Mouse (Mus musculus): ENCODE data around the gene Tmem163. TPM values are rescaled to one million over a fixed set of nuclear protein-coding genes. Genes with fewer than 3 reads are reported as not detected.

Tmem163 gene
- total and polyA plus RNA-seq, 3 experiments = 0.05 TPM; not detected in 2

- H3K4me3 ChIP-seq (ENCODE audit: low read depth, low read length) = no peak overlapping the region
- peaks cover 83% of the 10 kb centered on the region for H3K9me3 ChIP-seq (replicated peaks)
- H3K36me3 ChIP-seq (replicated peaks) = no peaks in the 10 kb centered on the region
- no peaks in the 10 kb centered on the region for H3K27me3 ChIP-seq (ENCODE audit: insufficient read depth, low read length)
- no peak for TF ChIP-seq GATA2 (IDR thresholded peaks at IDR 0.05; ENCODE audit: borderline replicate concordance, low read depth, low read length)
- DNase-seq (ENCODE audit: low spot score) (no peak), ATAC-seq (ENCODE audit: extremely low read depth, insufficient number of reproducible peaks, low FRiP score, poor library complexity, severe bottlenecking) (no peak)
- H3K4me1 ChIP-seq (ENCODE audit: insufficient read depth, low read depth, low read length) = no peaks in the 10 kb centered on the region
These were observed 192.2 kb downstream of the Tmem163 start for GRCm38 (mm10) chr1:127487161-127487560.

DNA sequence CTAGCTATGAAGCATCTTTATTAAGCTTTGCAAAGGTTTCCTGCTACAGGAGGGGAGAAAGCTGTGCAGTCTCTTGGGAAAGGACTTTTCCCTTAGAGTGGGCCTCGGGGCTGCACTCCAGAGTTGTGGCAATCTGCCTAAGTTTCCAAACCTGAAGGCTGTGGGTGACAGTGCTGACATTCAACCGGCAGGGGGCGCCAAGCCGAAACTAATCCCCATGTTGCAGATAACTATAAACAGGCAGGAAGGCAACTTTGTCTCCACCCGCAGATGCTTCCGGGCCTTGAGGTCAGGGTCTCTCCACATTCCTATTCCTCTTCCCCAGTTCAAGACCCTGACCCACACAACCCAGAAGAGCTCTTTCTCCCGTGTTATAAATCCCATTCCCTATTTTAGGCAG, 194.5 kb downstream of the Tmem163 start:
- no peak for ATAC-seq (ENCODE audit: extremely low read depth, insufficient number of reproducible peaks, low FRiP score, poor library complexity, severe bottlenecking)
- H3K4me3 ChIP-seq (ENCODE audit: low read depth, low read length) = no peak overlapping the region
- H3K4me1 ChIP-seq (ENCODE audit: insufficient read depth, low read depth, low read length) = no peaks in the 10 kb centered on the region
- H3K27me3 ChIP-seq (ENCODE audit: insufficient read depth, low read length) = no peaks in the 10 kb centered on the region
- DNase-seq (ENCODE audit: low spot score) = no peak
- H3K36me3 ChIP-seq (replicated peaks) = no peaks in the 10 kb centered on the region
- no peak for TF ChIP-seq GATA1 (IDR thresholded peaks at IDR 0.05; ENCODE audit: borderline replicate concordance, low read length)
- no peak for TF ChIP-seq CTCF (IDR thresholded peaks at IDR 0.05; ENCODE audit: low read depth, low read length)
- no peak for TF ChIP-seq GATA2 (IDR thresholded peaks at IDR 0.05; ENCODE audit: borderline replicate concordance, low read depth, low read length)
- TF ChIP-seq POLR2AphosphoS5 (IDR thresholded peaks at IDR 0.05; ENCODE audit: insufficient replicate concordance, low read depth, low read length) = no peak
- TF ChIP-seq TAL1 (conservative IDR thresholded peaks at IDR 0.05; ENCODE audit: low read depth, low read length) = no peak
- H3K9me3 ChIP-seq (replicated peaks) = peaks cover 81% of the 10 kb centered on the region

DNA sequence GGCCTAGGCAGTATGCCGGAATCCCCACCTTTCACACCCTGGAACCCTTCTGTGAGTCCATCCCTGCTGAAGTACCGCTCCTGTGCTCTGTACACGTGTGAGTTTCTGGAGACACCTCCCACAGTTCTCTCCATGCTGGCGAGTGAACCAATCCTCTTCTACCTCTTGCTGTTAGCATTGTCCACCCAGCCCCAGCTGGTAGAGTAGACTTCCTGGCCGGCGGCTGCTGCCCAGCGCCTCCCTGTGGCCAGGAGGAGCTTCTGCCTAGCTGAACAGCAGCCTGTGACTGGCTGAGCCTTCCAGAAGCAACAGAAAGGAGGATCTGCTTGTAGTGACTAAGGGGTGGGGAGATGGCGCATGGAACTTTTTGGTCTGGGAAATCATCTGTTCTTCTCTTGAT, 195.2 kb downstream of the Tmem163 start:
- DNase-seq (ENCODE audit: low spot score) (no peak), ATAC-seq (ENCODE audit: extremely low read depth, insufficient number of reproducible peaks, low FRiP score, poor library complexity, severe bottlenecking) (no peak)
- peaks cover 81% of the 10 kb centered on the region for H3K9me3 ChIP-seq (replicated peaks)
- no peaks in the 10 kb centered on the region for H3K36me3 ChIP-seq (replicated peaks)
- TF ChIP-seq GATA2 (IDR thresholded peaks at IDR 0.05; ENCODE audit: borderline replicate concordance, low read depth, low read length) (no peak), CTCF (IDR thresholded peaks at IDR 0.05; ENCODE audit: low read depth, low read length) (no peak), GATA1 (IDR thresholded peaks at IDR 0.05; ENCODE audit: borderline replicate concordance, low read length) (no peak), TAL1 (conservative IDR thresholded peaks at IDR 0.05; ENCODE audit: low read depth, low read length) (no peak), POLR2AphosphoS5 (IDR thresholded peaks at IDR 0.05; ENCODE audit: insufficient replicate concordance, low read depth, low read length) (no peak)
- H3K4me1 ChIP-seq (ENCODE audit: insufficient read depth, low read depth, low read length) = no peaks in the 10 kb centered on the region
- H3K27me3 ChIP-seq (ENCODE audit: insufficient read depth, low read length) = no peaks in the 10 kb centered on the region
- H3K4me3 ChIP-seq (ENCODE audit: low read depth, low read length) = no peak overlapping the region

DNA sequence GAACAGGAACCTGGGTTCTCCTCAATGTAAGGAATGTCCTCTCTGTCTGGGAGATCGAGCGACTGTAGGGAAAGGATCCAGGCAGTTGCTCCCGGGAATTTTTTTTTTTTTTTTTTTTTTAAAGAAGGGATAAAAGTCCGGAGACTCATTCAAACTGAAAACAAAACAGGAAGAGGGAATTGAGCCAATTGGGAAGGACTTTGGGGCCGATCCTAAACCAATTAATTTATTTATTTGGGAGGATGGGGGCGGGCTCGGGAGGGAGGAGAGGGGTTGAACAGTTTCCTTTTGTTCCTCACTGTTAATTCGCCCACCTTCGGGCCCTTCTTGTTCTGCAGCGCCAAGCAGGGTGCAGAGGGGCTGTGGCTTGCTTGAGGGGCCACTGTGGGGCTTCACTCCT, 196.4 kb downstream of the Tmem163 start:
- no peak for TF ChIP-seq GATA1 (IDR thresholded peaks at IDR 0.05; ENCODE audit: borderline replicate concordance, low read length)
- no peak for TF ChIP-seq GATA2 (IDR thresholded peaks at IDR 0.05; ENCODE audit: borderline replicate concordance, low read depth, low read length)
- TF ChIP-seq POLR2AphosphoS5 (IDR thresholded peaks at IDR 0.05; ENCODE audit: insufficient replicate concordance, low read depth, low read length) = no peak
- TF ChIP-seq TAL1 (conservative IDR thresholded peaks at IDR 0.05; ENCODE audit: low read depth, low read length) = no peak
- TF ChIP-seq CTCF (IDR thresholded peaks at IDR 0.05; ENCODE audit: low read depth, low read length) = no peak
- H3K9me3 ChIP-seq (replicated peaks) = peaks cover 81% of the 10 kb centered on the region
- H3K4me3 ChIP-seq (ENCODE audit: low read depth, low read length) = no peak overlapping the region
- H3K4me1 ChIP-seq (ENCODE audit: insufficient read depth, low read depth, low read length) = no peaks in the 10 kb centered on the region
- no peak for DNase-seq (ENCODE audit: low spot score)
- ATAC-seq (ENCODE audit: extremely low read depth, insufficient number of reproducible peaks, low FRiP score, poor library complexity, severe bottlenecking) = no peak
- H3K36me3 ChIP-seq (replicated peaks) = no peaks in the 10 kb centered on the region
- H3K27me3 ChIP-seq (ENCODE audit: insufficient read depth, low read length) = no peaks in the 10 kb centered on the region

GRCm38 (mm10) chr1:127475756-127476155, 203.6 kb downstream of the Tmem163 start:
- H3K36me3 ChIP-seq (replicated peaks) = no peaks in the 10 kb centered on the region
- H3K4me1 ChIP-seq (ENCODE audit: insufficient read depth, low read depth, low read length) = no peaks in the 10 kb centered on the region
- DNase-seq (ENCODE audit: low spot score) = no peak
- no peaks in the 10 kb centered on the region for H3K27me3 ChIP-seq (ENCODE audit: insufficient read depth, low read length)
- TF ChIP-seq CTCF (IDR thresholded peaks at IDR 0.05; ENCODE audit: low read depth, low read length) (no peak), POLR2AphosphoS5 (IDR thresholded peaks at IDR 0.05; ENCODE audit: insufficient replicate concordance, low read depth, low read length) (no peak), GATA2 (IDR thresholded peaks at IDR 0.05; ENCODE audit: borderline replicate concordance, low read depth, low read length) (no peak), TAL1 (conservative IDR thresholded peaks at IDR 0.05; ENCODE audit: low read depth, low read length) (no peak), GATA1 (IDR thresholded peaks at IDR 0.05; ENCODE audit: borderline replicate concordance, low read length) (no peak)
- ATAC-seq (ENCODE audit: extremely low read depth, insufficient number of reproducible peaks, low FRiP score, poor library complexity, severe bottlenecking) = no peak
- H3K9me3 ChIP-seq (replicated peaks) = peaks cover 91% of the 10 kb centered on the region
- H3K4me3 ChIP-seq (ENCODE audit: low read depth, low read length) = no peak overlapping the region

- ATAC-seq (ENCODE audit: extremely low read depth, insufficient number of reproducible peaks, low FRiP score, poor library complexity, severe bottlenecking) (no peak), DNase-seq (ENCODE audit: low spot score) (no peak)
- no peak for TF ChIP-seq GATA2 (IDR thresholded peaks at IDR 0.05; ENCODE audit: borderline replicate concordance, low read depth, low read length)
- no peak for TF ChIP-seq GATA1 (IDR thresholded peaks at IDR 0.05; ENCODE audit: borderline replicate concordance, low read length)
- TF ChIP-seq POLR2AphosphoS5 (IDR thresholded peaks at IDR 0.05; ENCODE audit: insufficient replicate concordance, low read depth, low read length) = no peak
- TF ChIP-seq TAL1 (conservative IDR thresholded peaks at IDR 0.05; ENCODE audit: low read depth, low read length) = no peak
- no peak for TF ChIP-seq CTCF (IDR thresholded peaks at IDR 0.05; ENCODE audit: low read depth, low read length)
- no peaks in the 10 kb centered on the region for H3K4me1 ChIP-seq (ENCODE audit: insufficient read depth, low read depth, low read length)
- peaks cover 89% of the 10 kb centered on the region for H3K9me3 ChIP-seq (replicated peaks)
- H3K36me3 ChIP-seq (replicated peaks) = no peaks in the 10 kb centered on the region
- no peaks in the 10 kb centered on the region for H3K27me3 ChIP-seq (ENCODE audit: insufficient read depth, low read length)
- H3K4me3 ChIP-seq (ENCODE audit: low read depth, low read length) = no peak overlapping the region
These were observed 209.2 kb downstream of the Tmem163 start for GRCm38 (mm10) chr1:127470175-127470574.

DNA sequence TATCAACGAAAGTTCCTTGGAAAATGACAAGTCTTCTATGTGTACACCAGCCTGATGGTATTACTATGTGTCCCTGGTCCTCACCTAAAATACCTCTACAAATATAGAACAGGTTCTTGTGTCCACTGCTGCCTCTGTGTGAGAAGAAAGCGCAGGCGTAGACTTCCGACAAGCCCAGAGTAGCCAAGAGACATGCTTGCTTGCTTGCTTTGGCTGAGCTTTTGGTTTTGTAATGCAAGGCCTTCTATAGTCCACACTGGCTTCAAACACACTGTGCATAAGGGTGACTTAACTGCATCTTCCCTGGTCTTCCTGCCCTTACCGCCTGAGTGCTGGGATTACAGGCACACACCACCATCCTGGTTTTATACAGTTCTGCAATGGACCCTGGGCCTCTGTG, 212.1 kb downstream of the Tmem163 start:
- ATAC-seq (ENCODE audit: extremely low read depth, insufficient number of reproducible peaks, low FRiP score, poor library complexity, severe bottlenecking) (no peak), DNase-seq (ENCODE audit: low spot score) (no peak)
- Histone ChIP-seq H3K4me1 (ENCODE audit: insufficient read depth, low read depth, low read length) (no peaks in the 10 kb centered on the region), H3K36me3 (replicated peaks) (no peaks in the 10 kb centered on the region), H3K9me3 (replicated peaks) (peaks cover 69% of the 10 kb centered on the region), H3K4me3 (ENCODE audit: low read depth, low read length) (no peak overlapping the region), H3K27me3 (ENCODE audit: insufficient read depth, low read length) (no peaks in the 10 kb centered on the region)
- TF ChIP-seq POLR2AphosphoS5 (IDR thresholded peaks at IDR 0.05; ENCODE audit: insufficient replicate concordance, low read depth, low read length) (no peak), TAL1 (conservative IDR thresholded peaks at IDR 0.05; ENCODE audit: low read depth, low read length) (no peak), GATA2 (IDR thresholded peaks at IDR 0.05; ENCODE audit: borderline replicate concordance, low read depth, low read length) (no peak), GATA1 (IDR thresholded peaks at IDR 0.05; ENCODE audit: borderline replicate concordance, low read length) (no peak), CTCF (IDR thresholded peaks at IDR 0.05; ENCODE audit: low read depth, low read length) (no peak)

All from G1E (cell line).